Mouse (Mus musculus) forebrain, postnatal 0 days (tissue): ENCODE measurements around the gene Snx29. TPM values are rescaled to one million over a fixed set of nuclear protein-coding genes. Genes with fewer than 3 reads are reported as not detected.
A peak's percentile ranks its signal among the peaks of the same experiment; 100 is the strongest.
"Not testable (repeated sequence)": the region's sequence is repeated elsewhere in the genome, so short reads cannot be mapped to it uniquely, and the experiment has no call there.

Experiments used
- ATAC-seq: fragments of 200-750 bp; cut with Nextera tagmentation; 2 replicates; pipeline ENCODE4 v1.8.0; 2017; ENCODE audit warnings: mild to moderate bottlenecking, moderate library complexity
- DNase-seq: peaks from one replicate; pipeline ENCODE4 v3.0.0-alpha.2; 2015
- H3K27ac ChIP-seq: fragments of 300-500 bp; sonication (generic); 2 replicates; pipeline ENCODE4 v1.5.1; 2014; ENCODE audit warnings: low read depth, mild to moderate bottlenecking, antibody characterized with exemption, low read length, moderate library complexity, mixed read lengths
- H3K27me3 ChIP-seq: fragments of 300-500 bp; sonication (generic); 2 replicates; pipeline ENCODE4 v1.6.1; 2014; ENCODE audit warnings: mild to moderate bottlenecking, low read length, mixed read lengths; ENCODE audit not compliant: insufficient read depth
- H3K36me3 ChIP-seq: fragments of 300-500 bp; sonication (generic); 2 replicates; pipeline ENCODE4 v1.6.1; 2014; ENCODE audit warnings: mild to moderate bottlenecking, moderate library complexity; ENCODE audit not compliant: insufficient read depth
- H3K4me1 ChIP-seq: fragments of 300-500 bp; sonication (generic); 2 replicates; pipeline ENCODE4 v1.6.1; 2014; ENCODE audit warnings: antibody characterized with exemption; ENCODE audit not compliant: insufficient read depth
- H3K4me2 ChIP-seq: fragments of 300-500 bp; sonication (generic); 2 replicates; pipeline ENCODE4 v1.6.1; 2014; ENCODE audit warnings: low read depth, mild to moderate bottlenecking, moderate library complexity
- H3K4me3 ChIP-seq: fragments of 300-500 bp; sonication (generic); 2 replicates; pipeline ENCODE4 v1.5.1; 2014; ENCODE audit warnings: low read depth, low read length, mixed read lengths
- H3K9ac ChIP-seq: fragments of 300-500 bp; sonication (generic); 2 replicates; pipeline ENCODE4 v1.6.1; 2014; ENCODE audit warnings: mild to moderate bottlenecking
- H3K9me3 ChIP-seq: fragments of 300-500 bp; sonication (generic); 2 replicates; pipeline ENCODE4 v1.6.1; 2016; ENCODE audit warnings: low read length
- CTCF ChIP-seq: sonication (generic); IDR thresholded peaks from 2 replicates; pipeline ENCODE4 v1.5.1; 2016; ENCODE audit warnings: antibody characterized with exemption, control low read depth, low read depth
- WGBS: fragments of 180-500 bp; shearing (Covaris S2); extraction: QIAGEN DNeasy Blood & Tissue Kit; methylation state at CpG from one replicate; pipeline ENCODE4 v1.1.7; 2014; 5-methylcytosine and 5-hydroxymethylcytosine counted together
- polyA plus RNA-seq: library from polyadenylated mRNA; unstranded; fragments of >200 nt; fragmentation: Nextera tagmentation; extraction: Ambion mirVana; gene quantifications from 2 replicates; pipeline ENCODE4 v1.2.1, GENCODE M21; 2015
- total RNA-seq: library from RNA; depleted of rRNA; stranded (reverse); fragments of >200 nt; gene quantifications from 2 replicates; pipeline ENCODE4 v1.2.3, GENCODE M21; 2014

Gene Snx29
- total and polyA plus RNA-seq, 2 experiments from 2014 or later: 5.8 to 20.6 TPM

DNA sequence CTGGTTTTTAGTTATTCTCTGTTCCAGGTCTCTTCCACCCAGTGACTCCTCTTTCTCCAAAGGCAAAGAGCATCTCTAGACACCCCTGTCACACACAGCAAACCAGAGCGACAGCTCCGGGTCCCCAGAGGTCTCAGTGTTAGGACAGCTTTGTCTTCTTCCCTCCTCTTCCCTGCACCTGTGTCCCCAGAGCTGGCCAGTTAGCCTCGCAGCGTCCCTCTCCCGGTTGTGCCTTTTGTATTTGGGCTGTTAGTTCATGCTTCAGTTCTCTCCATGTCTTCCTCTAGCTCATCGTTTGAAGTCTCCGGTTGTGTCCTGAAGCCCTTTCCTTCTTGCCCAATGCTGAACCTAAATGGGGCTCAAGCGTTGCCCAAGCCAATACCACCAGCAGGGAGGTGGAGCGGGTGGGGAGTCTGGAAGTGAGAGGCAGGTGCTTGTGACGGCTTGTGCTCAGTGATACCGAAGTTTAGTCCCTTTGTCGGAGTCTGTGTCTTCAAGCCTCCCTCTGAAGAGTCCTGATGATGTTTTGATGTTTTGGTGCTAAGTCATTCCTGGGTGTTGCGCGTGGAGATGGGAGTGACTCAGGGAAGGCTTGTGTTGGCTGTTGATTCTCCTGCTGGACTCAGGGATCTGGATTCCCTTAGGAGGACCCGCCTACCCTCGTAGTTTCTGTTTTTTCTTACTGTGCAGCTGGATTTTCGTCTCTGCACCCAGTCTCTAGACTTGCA lies 780 bp downstream of the Snx29 start:
- TF ChIP-seq CTCF: no peak
- DNase-seq: peak; percentile 36
- no peaks in the 10 kb centered on the region for H3K36me3 ChIP-seq
- peak overlapping the region; percentile 92 for H3K27ac ChIP-seq
- ATAC-seq: no peak
- H3K9me3 ChIP-seq: no peaks in the 10 kb centered on the region
- H3K27me3 ChIP-seq: no peaks in the 10 kb centered on the region
- peak overlapping the region; percentile 69 for H3K9ac ChIP-seq
- 4% methylated on average over 17 of the region's 17 CpGs for WGBS
- H3K4me3 ChIP-seq: peak overlapping the region; percentile 81
- H3K4me1 ChIP-seq: no peaks in the 10 kb centered on the region; the same call in 1 of the 2 replicates
- peak overlapping the region; percentile 78 for H3K4me2 ChIP-seq

DNA sequence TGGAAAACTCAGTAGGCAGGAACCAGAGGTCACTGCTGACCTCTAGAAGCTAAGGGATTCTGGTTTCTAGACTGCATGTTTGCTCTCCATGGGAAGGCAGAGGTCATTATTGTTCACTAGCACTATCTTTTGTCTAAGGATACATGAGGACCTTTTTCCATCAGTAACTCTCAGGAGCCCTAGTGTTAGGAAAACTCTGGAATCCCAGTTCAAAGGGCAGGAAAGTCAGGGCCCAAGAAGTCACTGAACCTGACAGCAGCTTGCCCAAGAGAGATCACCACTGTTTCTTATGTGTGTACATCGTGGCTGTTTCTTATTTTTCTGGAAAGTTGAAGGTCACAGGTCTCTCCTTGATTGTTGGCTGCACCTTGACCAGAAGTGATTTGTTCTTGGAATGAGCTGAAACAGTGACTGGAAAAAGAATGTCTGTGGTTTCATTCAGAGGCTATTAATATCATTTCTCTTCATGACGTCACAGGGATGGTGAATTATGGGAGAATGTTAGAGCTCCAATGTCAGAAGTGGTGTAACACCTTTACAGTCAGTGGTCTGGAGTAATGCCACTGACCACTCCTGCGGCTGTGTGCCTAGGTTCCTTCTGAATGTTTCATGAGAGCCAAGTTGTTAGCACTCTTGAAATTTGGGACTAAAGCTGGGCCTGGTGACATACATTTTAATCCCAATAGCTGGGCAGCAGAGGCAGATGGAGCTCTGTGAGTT lies 7.5 kb downstream of the Snx29 start:
- DNase-seq: no peak
- no peak overlapping the region for H3K9ac ChIP-seq
- no peak for TF ChIP-seq CTCF

DNA sequence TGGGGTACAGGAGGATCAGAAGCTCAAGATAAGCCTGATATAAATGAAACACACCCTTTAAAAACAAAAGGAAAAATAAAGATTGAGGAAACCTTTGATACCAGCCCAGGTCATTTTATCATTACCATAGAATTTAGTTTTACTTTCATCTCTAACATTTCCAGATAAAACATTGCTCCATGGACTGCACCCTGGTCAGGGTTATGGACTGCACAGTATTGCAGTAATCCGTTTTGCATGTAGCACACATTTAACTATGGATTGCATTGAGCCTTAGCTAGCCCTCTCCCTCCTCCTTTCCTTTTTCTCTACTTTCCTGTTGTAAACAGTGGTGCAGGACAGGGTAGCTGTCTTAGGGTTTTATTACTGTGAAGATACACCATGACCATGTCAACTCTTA lies 8.3 kb downstream of the Snx29 start:
- H3K27me3 ChIP-seq: no peaks in the 10 kb centered on the region
- H3K9ac ChIP-seq: no peak overlapping the region
- H3K9me3 ChIP-seq: no peaks in the 10 kb centered on the region
- H3K4me2 ChIP-seq: no peak overlapping the region
- ATAC-seq (no peak), DNase-seq (no peak)
- 90% methylated on average over 1 of the region's 1 CpGs for WGBS
- no peak overlapping the region for H3K4me3 ChIP-seq
- no peak for TF ChIP-seq CTCF
- H3K4me1 ChIP-seq: no peaks in the 10 kb centered on the region
- no peak overlapping the region for H3K27ac ChIP-seq
- no peaks in the 10 kb centered on the region for H3K36me3 ChIP-seq

More for the DNA sequence above, 7.5 kb downstream of the Snx29 start:
- Histone ChIP-seq H3K4me1 (no peaks in the 10 kb centered on the region), H3K36me3 (no peaks in the 10 kb centered on the region), H3K27ac (no peak overlapping the region), H3K4me3 (no peak overlapping the region), H3K9me3 (no peaks in the 10 kb centered on the region), H3K27me3 (no peaks in the 10 kb centered on the region), H3K4me2 (no peak overlapping the region)
- ATAC-seq: no peak
- WGBS: 88% methylated on average over 3 of the region's 3 CpGs

DNA sequence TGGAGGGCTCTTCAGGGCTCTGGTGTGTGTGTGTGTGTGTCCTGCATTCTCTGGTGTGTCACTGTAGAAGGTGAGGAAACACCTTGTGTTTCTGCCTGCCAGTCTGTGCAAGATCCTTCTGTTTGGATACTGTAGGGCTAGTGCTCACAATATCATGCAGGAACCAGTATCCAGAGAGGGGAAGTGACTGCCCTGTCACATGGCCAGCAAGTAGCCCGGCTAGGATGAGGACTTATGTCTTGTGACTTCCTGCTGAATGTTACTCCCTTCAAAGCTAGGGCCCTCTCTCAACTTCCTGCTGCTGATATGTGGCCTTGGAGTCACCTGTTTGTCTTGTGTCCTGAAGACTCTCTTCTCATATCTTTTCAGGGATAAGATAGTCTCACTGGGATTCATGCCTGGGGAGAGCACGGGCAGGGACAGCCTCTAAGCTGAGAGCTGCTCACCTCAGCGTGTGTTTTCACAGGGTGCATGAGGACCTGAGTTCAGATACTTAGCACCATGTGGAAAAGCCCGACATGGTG lies 20.6 kb downstream of the Snx29 start:
- Histone ChIP-seq H3K9me3 (no peaks in the 10 kb centered on the region), H3K4me2 (no peak overlapping the region), H3K27ac (no peak overlapping the region), H3K36me3 (no peaks in the 10 kb centered on the region), H3K9ac (no peak overlapping the region), H3K4me3 (no peak overlapping the region), H3K4me1 (no peaks in the 10 kb centered on the region), H3K27me3 (no peaks in the 10 kb centered on the region)
- no peak for ATAC-seq
- no peak for TF ChIP-seq CTCF
- 89% methylated on average over 4 of the region's 4 CpGs for WGBS
- no peak for DNase-seq

DNA sequence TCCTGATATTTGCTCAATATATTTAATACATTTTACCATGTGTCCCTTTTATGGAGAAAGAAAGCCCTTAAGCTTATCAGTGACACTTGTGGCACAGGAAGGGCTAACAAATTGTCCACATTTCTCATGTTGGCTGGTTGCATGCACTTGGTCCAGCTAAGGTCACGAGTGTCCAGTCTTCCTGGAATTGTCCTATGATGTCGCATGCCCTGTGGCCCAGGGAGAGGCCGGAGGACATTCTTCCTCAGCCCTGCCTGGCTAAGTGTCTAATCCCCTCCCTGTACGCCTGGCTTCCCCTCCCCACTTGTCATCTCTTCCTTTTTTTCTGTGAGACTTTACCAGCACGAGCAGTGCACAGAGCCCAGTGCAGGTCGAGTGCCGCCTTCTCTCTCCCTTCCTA lies 29.2 kb downstream of the Snx29 start:
- no peak for TF ChIP-seq CTCF
- no peak for ATAC-seq
- Histone ChIP-seq H3K4me1 (no peaks in the 10 kb centered on the region), H3K27me3 (no peaks in the 10 kb centered on the region), H3K4me3 (no peak overlapping the region), H3K4me2 (no peak overlapping the region), H3K36me3 (0 out of 2 replicates have a peak, but pooled peaks cover 15% of the 10 kb centered on the region), H3K9ac (no peak overlapping the region), H3K27ac (no peak overlapping the region), H3K9me3 (no peaks in the 10 kb centered on the region)
- WGBS: 82% methylated on average over 7 of the region's 7 CpGs
- no peak for DNase-seq

DNA sequence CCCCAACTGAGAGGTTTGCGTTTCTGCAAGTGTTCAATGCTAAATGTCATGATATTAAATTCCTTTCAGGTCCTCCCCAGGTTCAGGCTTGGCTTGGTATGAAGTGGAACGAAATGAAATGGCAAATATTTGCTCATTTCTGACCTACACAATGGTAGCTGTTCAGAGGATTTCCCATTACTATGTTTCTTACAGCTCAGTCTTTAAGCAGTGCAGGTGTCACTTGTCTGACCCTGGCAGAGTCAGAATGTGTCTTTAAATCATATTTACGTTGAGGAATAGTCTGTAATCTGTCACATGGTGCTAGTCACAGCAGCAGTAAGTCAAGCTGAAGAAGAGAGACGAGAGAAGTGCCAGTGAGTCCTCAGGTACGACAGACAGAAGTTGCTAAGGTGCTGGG lies 36.5 kb downstream of the Snx29 start:
- H3K27me3 ChIP-seq: no peaks in the 10 kb centered on the region
- 74% methylated on average over 5 of the region's 5 CpGs for WGBS
- H3K9ac ChIP-seq: no peak overlapping the region
- no peaks in the 10 kb centered on the region for H3K9me3 ChIP-seq
- no peak overlapping the region for H3K4me3 ChIP-seq
- no peaks in the 10 kb centered on the region for H3K4me1 ChIP-seq
- 0 out of 2 replicates have a peak, but pooled peaks cover 5% of the 10 kb centered on the region for H3K36me3 ChIP-seq
- DNase-seq: no peak
- no peak for TF ChIP-seq CTCF
- H3K27ac ChIP-seq: no peak overlapping the region
- H3K4me2 ChIP-seq: no peak overlapping the region
- ATAC-seq: no peak

DNA sequence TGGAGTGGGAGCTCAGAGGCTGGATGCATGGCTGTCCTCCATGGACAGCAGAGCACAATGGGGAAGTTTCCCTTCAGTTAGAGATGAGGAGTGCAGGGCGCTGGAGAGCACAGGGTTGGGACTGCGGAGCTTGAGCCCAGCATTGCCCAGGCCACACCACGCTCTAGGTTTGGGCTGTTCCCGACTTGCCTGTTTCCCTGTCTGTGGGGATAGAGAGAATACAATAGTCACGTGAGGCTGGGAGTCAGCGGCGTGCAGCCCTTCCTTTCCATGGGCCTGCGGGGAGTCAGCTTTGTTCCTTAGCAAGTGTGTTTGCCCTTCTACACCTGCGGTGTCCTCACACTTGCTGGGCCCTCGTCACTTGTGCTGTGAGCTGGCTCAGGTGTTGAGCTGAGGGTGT lies 37.2 kb downstream of the Snx29 start:
- ATAC-seq (no peak), DNase-seq (no peak)
- Histone ChIP-seq H3K4me2 (no peak overlapping the region), H3K27ac (no peak overlapping the region), H3K9me3 (no peaks in the 10 kb centered on the region), H3K27me3 (no peaks in the 10 kb centered on the region), H3K4me1 (no peaks in the 10 kb centered on the region), H3K4me3 (no peak overlapping the region), H3K36me3 (0 out of 2 replicates have a peak, but pooled peaks cover 3% of the 10 kb centered on the region), H3K9ac (no peak overlapping the region)
- 17% methylated on average over 10 of the region's 10 CpGs for WGBS
- TF ChIP-seq CTCF: no peak

DNA sequence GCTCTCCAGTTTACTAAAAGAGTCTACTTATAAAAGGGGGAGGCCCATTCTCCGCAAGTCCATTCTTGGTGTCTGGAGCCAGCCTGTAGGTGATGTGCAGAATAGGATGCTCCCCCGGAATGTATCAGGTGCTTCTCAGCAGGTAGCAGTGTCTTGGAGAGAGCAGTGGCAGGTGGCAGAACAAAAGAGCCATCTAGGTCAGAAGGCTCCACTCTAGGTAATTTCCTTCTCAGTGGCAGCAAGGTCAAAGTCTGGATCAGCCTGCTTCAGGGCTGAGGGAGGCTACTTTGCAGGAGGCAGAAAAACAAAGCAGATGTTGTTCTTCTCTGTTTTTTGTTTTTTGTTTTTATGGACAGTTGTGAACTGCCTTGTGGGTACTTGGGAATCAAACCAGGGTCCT lies 37.9 kb downstream of the Snx29 start:
- not testable (repeated sequence) for H3K27me3 ChIP-seq, H3K4me1 ChIP-seq, H3K4me2 ChIP-seq, H3K9me3 ChIP-seq, H3K27ac ChIP-seq, H3K4me3 ChIP-seq, DNase-seq, ATAC-seq, H3K36me3 ChIP-seq, H3K9ac ChIP-seq
- WGBS: 75% methylated on average over 2 of the region's 2 CpGs
